Mouse (Mus musculus) embryonic facial prominence, embryonic 15.5 days (tissue): Measurements from ENCODE around the gene Unc5c. TPM values are rescaled to one million over a fixed set of nuclear protein-coding genes. Genes with fewer than 3 reads are reported as not detected.

ENCODE experiments used
- ATAC-seq: fragments of 200-750 bp; cut with Nextera tagmentation; 2 replicates; pipeline ENCODE4 v1.8.0; 2017; ENCODE audit warnings: low read depth, moderate TSS enrichment; ENCODE audit not compliant: insufficient number of reproducible peaks, low FRiP score, low TSS enrichment
- H3K27ac ChIP-seq: fragments of 300-500 bp; sonication (generic); replicated peaks from 2 replicates; pipeline ENCODE4 v1.5.1; 2015; ENCODE audit warnings: mild to moderate bottlenecking, inconsistent platforms
- H3K27me3 ChIP-seq: fragments of 300-500 bp; sonication (generic); 2 replicates; pipeline ENCODE4 v1.6.1; 2015; ENCODE audit warnings: inconsistent platforms
- H3K36me3 ChIP-seq: fragments of 300-500 bp; sonication (generic); 2 replicates; pipeline ENCODE4 v1.6.1; 2015; ENCODE audit warnings: mild to moderate bottlenecking, inconsistent platforms
- H3K4me1 ChIP-seq: fragments of 300-500 bp; sonication (generic); 2 replicates; pipeline ENCODE4 v1.6.1; 2015; ENCODE audit warnings: inconsistent platforms
- H3K4me2 ChIP-seq: fragments of 300-500 bp; sonication (generic); replicated peaks from 2 replicates; pipeline ENCODE4 v1.6.1; 2015; ENCODE audit warnings: mild to moderate bottlenecking, inconsistent platforms
- H3K4me3 ChIP-seq: fragments of 300-500 bp; sonication (generic); replicated peaks from 2 replicates; pipeline ENCODE4 v1.5.1; 2015; ENCODE audit warnings: mild to moderate bottlenecking, inconsistent platforms
- H3K9ac ChIP-seq: fragments of 300-500 bp; sonication (generic); 2 replicates; pipeline ENCODE4 v1.6.1; 2015; ENCODE audit warnings: inconsistent platforms
- H3K9me3 ChIP-seq: fragments of 300-500 bp; sonication (generic); replicated peaks from 2 replicates; pipeline ENCODE4 v1.6.1; 2016; ENCODE audit warnings: inconsistent platforms
- WGBS: fragments of 180-500 bp; shearing (Covaris S2); methylation state at CpG from one replicate; pipeline ENCODE4 v1.1.7; 2015; 5-methylcytosine and 5-hydroxymethylcytosine counted together
- polyA plus RNA-seq: library from polyadenylated mRNA; unstranded; fragments of >200 nt; fragmentation: Nextera tagmentation; extraction: Ambion mirVana; gene quantifications from 2 replicates; pipeline ENCODE4 v1.2.1, GENCODE M21; 2015

The Unc5c gene
- polyA plus RNA-seq, 1 experiment from 2014 or later: 6.7 TPM

GRCm38 (mm10) chr3:141511253-141512038 is 46.4 kb downstream of the Unc5c start:
- Histone ChIP-seq H3K9me3 (no peaks in the 10 kb centered on the region), H3K4me3 (no peak overlapping the region), H3K4me2 (no peak overlapping the region), H3K9ac (no peak overlapping the region), H3K4me1 (no peaks in the 10 kb centered on the region), H3K27me3 (no peaks in the 10 kb centered on the region), H3K27ac (no peak overlapping the region), H3K36me3 (no peaks in the 10 kb centered on the region)
- no peak for ATAC-seq
- WGBS: 50% methylated on average over 5 of the region's 5 CpGs

DNA sequence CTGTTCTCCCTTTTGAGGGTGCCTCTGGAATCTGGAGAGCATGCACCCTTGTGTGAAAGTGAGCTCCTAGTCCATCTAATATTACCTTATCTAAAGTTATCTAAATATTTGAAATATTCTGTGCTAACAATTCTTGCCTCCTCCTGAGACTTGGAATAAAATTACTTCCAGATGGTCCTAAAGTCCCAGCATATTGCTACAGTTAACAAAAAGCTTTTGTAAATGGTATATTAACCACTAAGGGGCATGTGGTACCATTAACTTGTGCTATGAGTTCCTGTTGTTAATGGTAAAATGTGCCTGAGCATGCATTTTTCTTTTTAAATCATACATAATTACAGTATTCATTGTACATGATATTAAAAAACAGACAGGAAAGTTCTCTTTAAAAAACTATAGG is 63.7 kb downstream of the Unc5c start:
- ATAC-seq: no peak
- no peak overlapping the region for H3K4me2 ChIP-seq
- no peaks in the 10 kb centered on the region for H3K9me3 ChIP-seq
- no peak overlapping the region for H3K27ac ChIP-seq
- H3K9ac ChIP-seq: no peak overlapping the region
- no peaks in the 10 kb centered on the region for H3K36me3 ChIP-seq
- H3K4me3 ChIP-seq: no peak overlapping the region
- H3K4me1 ChIP-seq: no peaks in the 10 kb centered on the region
- H3K27me3 ChIP-seq: no peaks in the 10 kb centered on the region

DNA sequence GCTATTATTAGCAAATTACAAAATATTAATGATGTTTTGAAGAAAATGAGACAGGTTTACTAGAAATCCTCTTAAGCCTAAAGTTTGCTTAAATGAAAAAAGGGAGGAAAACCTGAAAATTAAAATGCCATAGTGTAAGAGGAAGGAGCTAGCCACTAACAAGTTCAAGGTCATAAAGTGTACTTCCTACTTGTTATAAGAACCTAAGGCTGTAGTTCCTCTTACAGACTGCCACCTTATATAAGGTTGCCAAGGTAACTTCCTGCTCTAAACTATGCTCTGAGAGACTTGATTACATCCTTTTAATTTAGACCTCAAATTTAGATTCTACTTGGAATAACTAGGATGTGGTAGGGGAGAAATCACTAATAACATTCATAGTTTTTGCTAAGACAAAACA is 64.6 kb downstream of the Unc5c start:
- Histone ChIP-seq H3K9me3 (no peaks in the 10 kb centered on the region), H3K27ac (no peak overlapping the region), H3K4me1 (no peaks in the 10 kb centered on the region), H3K27me3 (no peaks in the 10 kb centered on the region), H3K4me2 (no peak overlapping the region), H3K36me3 (no peaks in the 10 kb centered on the region), H3K9ac (no peak overlapping the region), H3K4me3 (no peak overlapping the region)
- ATAC-seq: no peak

DNA sequence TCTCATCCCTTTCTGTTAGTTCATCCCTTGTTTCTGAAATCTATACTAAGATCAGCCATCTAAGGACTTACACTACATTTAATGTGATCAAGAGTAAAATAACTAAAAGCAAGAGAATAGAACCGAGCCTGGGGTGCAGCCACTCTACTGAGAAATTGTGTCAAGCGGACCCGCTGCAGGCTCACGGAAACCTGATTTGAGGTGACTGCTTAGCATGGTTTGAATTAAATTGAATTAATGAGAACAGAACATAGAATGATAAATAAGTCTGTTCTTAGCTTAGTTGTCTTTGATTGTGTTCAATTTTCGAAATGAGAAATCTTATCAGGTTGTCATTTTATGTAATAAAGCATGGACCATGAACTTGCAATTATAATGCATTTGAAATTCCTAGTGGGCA is 68.8 kb downstream of the Unc5c start:
- ATAC-seq: no peak
- H3K27me3 ChIP-seq: no peaks in the 10 kb centered on the region
- no peak overlapping the region for H3K27ac ChIP-seq
- H3K4me1 ChIP-seq: no peaks in the 10 kb centered on the region
- H3K9ac ChIP-seq: no peak overlapping the region
- no peaks in the 10 kb centered on the region for H3K9me3 ChIP-seq
- no peaks in the 10 kb centered on the region for H3K36me3 ChIP-seq
- no peak overlapping the region for H3K4me3 ChIP-seq
- WGBS: 85% methylated on average over 5 of the region's 5 CpGs
- H3K4me2 ChIP-seq: no peak overlapping the region

DNA sequence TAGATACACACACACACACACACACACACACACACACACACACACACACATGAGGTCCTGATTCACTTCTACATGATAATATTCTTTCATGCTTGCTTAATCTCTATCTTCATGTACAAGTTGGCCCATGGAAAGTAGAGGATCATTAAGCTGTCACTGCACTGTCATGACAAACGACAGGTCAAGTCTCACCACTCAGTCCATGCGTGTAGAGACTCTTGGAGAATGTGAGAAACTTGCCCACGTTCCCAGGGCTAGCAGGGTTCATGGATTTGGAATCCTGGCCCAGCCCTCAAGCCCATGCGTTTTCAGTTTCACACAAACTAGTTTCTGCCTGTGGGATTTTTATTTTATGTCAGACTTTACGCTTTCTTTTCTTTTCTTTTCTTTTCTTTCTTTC is 71.8 kb downstream of the Unc5c start:
- no peaks in the 10 kb centered on the region for H3K36me3 ChIP-seq
- ATAC-seq: no peak
- no peaks in the 10 kb centered on the region for H3K4me1 ChIP-seq
- no peaks in the 10 kb centered on the region for H3K27me3 ChIP-seq
- no peak overlapping the region for H3K4me3 ChIP-seq
- no peaks in the 10 kb centered on the region for H3K9me3 ChIP-seq
- no peak overlapping the region for H3K9ac ChIP-seq
- H3K4me2 ChIP-seq: no peak overlapping the region
- no peak overlapping the region for H3K27ac ChIP-seq
- 52% methylated on average over 5 of the region's 5 CpGs for WGBS

DNA sequence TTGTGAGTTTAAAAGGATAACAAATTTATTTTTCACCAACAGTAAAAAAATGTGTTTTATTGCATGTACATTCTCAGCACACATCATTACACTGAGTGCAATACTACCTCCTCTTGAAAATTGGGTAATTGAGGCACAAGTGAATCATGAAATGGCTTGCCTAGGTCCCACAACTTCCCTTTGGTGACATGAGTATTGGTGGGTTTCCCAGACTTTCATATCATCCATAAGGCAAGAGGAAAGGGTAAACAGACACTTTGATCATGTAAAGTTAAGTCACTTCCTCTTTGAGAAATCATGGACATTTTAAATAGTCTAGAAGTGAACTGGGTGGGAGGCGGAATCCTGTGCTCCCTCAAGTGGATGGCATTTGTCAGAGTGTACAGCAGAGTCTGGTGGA is 73.1 kb downstream of the Unc5c start:
- H3K4me3 ChIP-seq: no peak overlapping the region
- 79% methylated on average over 1 of the region's 1 CpGs for WGBS
- H3K27me3 ChIP-seq: no peaks in the 10 kb centered on the region
- H3K27ac ChIP-seq: no peak overlapping the region
- H3K9me3 ChIP-seq: no peaks in the 10 kb centered on the region
- H3K4me1 ChIP-seq: no peaks in the 10 kb centered on the region
- no peak overlapping the region for H3K4me2 ChIP-seq
- H3K9ac ChIP-seq: no peak overlapping the region
- no peak for ATAC-seq
- H3K36me3 ChIP-seq: no peaks in the 10 kb centered on the region

DNA sequence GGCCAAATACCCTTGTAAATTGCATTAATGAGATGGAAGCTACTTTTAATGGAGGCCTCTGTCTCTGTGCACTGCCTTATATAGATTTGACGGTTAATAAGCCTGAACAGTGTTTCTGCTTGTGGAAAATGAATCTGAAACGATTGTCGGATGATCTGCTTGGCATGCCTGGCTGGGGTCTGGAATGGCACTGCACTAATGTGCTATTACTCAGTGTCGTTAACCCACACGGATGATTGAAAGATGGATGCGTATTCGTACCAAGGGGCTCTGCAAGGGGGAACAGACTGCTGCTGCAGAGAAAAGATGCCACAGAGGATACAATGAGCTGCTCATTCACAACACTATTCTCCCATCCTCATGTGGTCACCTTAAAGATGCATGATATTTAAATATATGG is 75.7 kb downstream of the Unc5c start:
- 64% methylated on average over 7 of the region's 7 CpGs for WGBS
- Histone ChIP-seq H3K27ac (no peak overlapping the region), H3K4me1 (no peaks in the 10 kb centered on the region), H3K36me3 (no peaks in the 10 kb centered on the region), H3K27me3 (no peaks in the 10 kb centered on the region), H3K4me2 (no peak overlapping the region), H3K4me3 (no peak overlapping the region), H3K9me3 (no peaks in the 10 kb centered on the region), H3K9ac (no peak overlapping the region)
- no peak for ATAC-seq

DNA sequence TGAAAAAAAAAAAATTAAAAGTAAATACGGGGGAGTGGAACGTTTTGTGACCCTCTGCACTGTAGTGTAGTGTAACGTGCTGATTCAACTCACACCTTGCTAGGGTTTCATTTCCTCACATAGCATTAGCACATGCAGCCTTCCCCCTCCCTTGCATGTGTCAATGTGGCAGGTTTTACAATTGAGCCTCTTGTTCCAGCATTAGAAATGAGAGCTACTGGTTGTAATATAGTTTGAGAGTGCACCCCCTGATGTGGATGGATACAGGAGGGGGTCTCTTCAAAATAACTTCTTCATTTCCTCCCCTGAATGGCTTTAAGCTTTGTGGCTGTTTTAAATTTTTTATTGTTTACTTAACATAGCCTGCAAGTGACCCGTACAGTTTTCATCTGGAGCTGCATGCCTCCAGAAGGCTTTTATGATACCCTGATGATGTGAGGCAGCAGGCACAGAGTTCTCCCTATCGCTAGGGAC is 82.4 kb downstream of the Unc5c start:
- Histone ChIP-seq H3K4me1 (no peaks in the 10 kb centered on the region), H3K27me3 (no peaks in the 10 kb centered on the region), H3K9me3 (no peaks in the 10 kb centered on the region), H3K27ac (no peak overlapping the region), H3K36me3 (no peaks in the 10 kb centered on the region), H3K9ac (no peak overlapping the region), H3K4me2 (no peak overlapping the region), H3K4me3 (no peak overlapping the region)
- no peak for ATAC-seq
- WGBS: 44% methylated on average over 5 of the region's 5 CpGs

DNA sequence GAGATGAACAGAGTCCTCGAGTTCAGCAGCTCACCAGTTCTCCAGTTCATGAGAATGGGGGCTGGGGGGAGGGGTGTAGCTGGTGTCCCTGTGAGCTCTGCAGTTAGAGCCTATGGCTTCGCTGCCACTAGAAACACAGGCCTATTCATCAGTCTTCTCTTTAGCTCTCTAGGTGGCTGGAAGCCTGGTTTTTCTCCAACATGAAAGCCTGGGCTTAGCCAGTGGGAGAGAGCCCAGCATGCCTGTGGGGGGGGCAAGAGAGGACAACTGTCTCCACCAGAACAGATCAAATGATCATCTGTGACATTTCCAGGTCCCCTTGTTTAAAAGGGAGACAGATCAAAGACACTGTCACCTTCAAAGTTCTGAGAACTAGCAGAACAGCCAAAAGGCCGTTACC is 84.6 kb downstream of the Unc5c start:
- ATAC-seq: no peak

DNA sequence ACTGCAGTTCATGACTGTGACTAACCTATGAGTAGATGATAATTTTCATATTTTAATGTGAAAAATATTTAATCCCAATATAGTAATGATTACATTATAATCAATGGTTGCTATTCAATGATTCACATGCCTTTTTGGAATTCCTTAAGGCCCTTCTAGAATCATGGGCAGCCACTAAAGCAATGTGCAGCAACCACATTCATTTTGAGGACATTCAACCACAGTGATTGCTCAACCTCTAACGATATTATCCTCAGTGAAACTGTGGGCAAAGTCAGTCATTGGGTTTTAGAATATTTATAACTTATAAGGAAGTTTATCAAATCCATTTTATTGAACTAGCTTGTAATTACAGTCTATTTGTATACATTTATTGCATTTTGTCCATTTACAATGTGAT is 87.9 kb downstream of the Unc5c start:
- H3K36me3 ChIP-seq: no peaks in the 10 kb centered on the region
- 88% methylated on average over 1 of the region's 1 CpGs for WGBS
- H3K9ac ChIP-seq: no peak overlapping the region
- no peaks in the 10 kb centered on the region for H3K4me1 ChIP-seq
- no peaks in the 10 kb centered on the region for H3K27me3 ChIP-seq
- H3K4me2 ChIP-seq: no peak overlapping the region
- no peak for ATAC-seq
- H3K9me3 ChIP-seq: no peaks in the 10 kb centered on the region
- H3K27ac ChIP-seq: no peak overlapping the region
- no peak overlapping the region for H3K4me3 ChIP-seq

More for the DNA sequence above, 84.6 kb downstream of the Unc5c start:
- H3K27ac ChIP-seq: no peak overlapping the region
- no peaks in the 10 kb centered on the region for H3K36me3 ChIP-seq
- no peaks in the 10 kb centered on the region for H3K27me3 ChIP-seq
- H3K4me1 ChIP-seq: no peaks in the 10 kb centered on the region
- 31% methylated on average over 3 of the region's 3 CpGs for WGBS
- H3K4me3 ChIP-seq: no peak overlapping the region
- H3K9me3 ChIP-seq: no peaks in the 10 kb centered on the region
- no peak overlapping the region for H3K4me2 ChIP-seq
- no peak overlapping the region for H3K9ac ChIP-seq

DNA sequence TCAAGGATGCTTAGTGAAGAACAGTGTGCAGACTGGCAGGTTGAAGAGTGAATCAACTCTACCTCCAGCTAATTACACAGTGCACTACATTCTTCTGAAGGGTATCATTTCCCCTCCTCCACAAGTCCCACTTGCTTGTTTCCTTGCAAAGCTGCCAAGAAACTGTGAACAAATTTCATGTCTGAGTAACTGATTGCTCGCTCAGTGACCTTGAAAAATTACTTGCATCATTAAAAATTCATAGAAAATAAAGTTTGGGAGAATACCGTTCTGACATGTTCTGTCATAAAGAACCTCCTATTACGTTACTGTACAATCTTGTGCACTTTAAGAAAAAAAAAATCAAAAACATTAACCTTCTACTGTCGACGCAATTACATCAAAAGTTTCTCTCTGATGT is 92.1 kb downstream of the Unc5c start:
- H3K27me3 ChIP-seq: no peaks in the 10 kb centered on the region
- no peaks in the 10 kb centered on the region for H3K36me3 ChIP-seq
- WGBS: 59% methylated on average over 5 of the region's 5 CpGs
- H3K4me3 ChIP-seq: no peak overlapping the region
- no peaks in the 10 kb centered on the region for H3K9me3 ChIP-seq
- no peak overlapping the region for H3K9ac ChIP-seq
- H3K4me1 ChIP-seq: no peaks in the 10 kb centered on the region
- H3K4me2 ChIP-seq: no peak overlapping the region
- no peak for ATAC-seq
- H3K27ac ChIP-seq: no peak overlapping the region

GRCm38 (mm10) chr3:141575076-141575688 is 110.2 kb downstream of the Unc5c start:
- no peak for ATAC-seq
- WGBS: 56% methylated on average over 6 of the region's 6 CpGs
- H3K27me3 ChIP-seq: no peaks in the 10 kb centered on the region
- H3K9ac ChIP-seq: no peak overlapping the region
- no peaks in the 10 kb centered on the region for H3K36me3 ChIP-seq
- H3K4me1 ChIP-seq: no peaks in the 10 kb centered on the region
- H3K4me2 ChIP-seq: no peak overlapping the region
- no peak overlapping the region for H3K27ac ChIP-seq
- no peak overlapping the region for H3K4me3 ChIP-seq
- H3K9me3 ChIP-seq: no peaks in the 10 kb centered on the region
